Mouse (Mus musculus) embryonic fibroblast, embryonic 13.5 days (primary cell): Measurements from ENCODE around the gene Slc25a11.

Experiments
- CTCF ChIP-seq: IDR thresholded peaks from 2 replicates; pipeline ENCODE4 v1.5.1; 2011; ENCODE audit warnings: mild to moderate bottlenecking, control low read depth, low read length, moderate library complexity, borderline replicate concordance; ENCODE audit not compliant: insufficient read depth
- POLR2A ChIP-seq: IDR thresholded peaks from 2 replicates; pipeline ENCODE4 v1.6.1; 2011; ENCODE audit warnings: low read depth, mild to moderate bottlenecking, control low read depth, low read length, moderate library complexity

DNA sequence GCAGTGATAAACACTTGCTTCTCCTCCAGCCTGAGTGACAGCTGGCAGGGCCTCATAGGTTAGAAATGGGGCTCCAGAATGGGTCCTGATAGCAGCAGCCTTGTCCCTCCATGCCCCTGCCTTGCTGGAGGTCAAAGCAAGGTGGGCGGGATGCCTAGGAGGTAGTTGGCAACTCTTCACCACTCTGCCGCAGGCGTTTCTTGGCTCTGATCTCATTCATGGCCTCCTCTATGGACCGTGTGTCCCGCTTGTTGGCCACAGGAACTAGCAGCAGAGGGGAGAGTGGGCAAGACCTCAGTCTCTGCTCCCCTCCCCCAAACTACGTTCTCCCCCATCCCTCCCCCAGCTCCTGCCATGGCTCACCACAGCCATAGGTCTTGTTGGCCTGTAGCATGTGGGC lies 16.7 kb upstream of the Slc25a11 start:
- TF ChIP-seq POLR2A (no peak), CTCF (no peak)
